Mouse (Mus musculus) cerebellum, postnatal 25 days (tissue): ENCODE results near the gene Abi3bp.

ENCODE experiments used
- DNase-seq, 2 experiments: peaks; one replicate each; pipeline ENCODE4 v3.0.0; 2021; ENCODE audit warnings: mixed read lengths in 2 of 2

Gene Abi3bp

DNA sequence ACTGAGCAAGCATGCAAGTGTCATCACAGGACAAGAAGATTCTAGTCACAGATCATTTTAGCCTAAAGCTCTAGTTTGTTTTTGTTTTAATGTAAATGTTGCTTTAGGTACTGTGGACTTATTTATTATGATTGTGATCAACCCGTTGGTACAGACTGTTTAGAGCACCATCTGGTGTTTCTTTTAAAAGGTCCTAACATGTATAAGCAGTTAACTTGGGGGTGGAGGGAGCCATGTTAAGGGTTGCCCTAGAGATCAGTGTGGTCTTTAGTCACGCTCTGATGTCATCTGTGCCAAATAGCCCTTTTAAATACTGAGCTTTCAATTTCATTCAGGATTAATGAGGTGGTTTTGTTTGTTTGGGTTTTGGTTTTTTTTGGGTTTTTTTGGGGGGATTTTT lies 218.8 kb downstream of the Abi3bp start:
- DNase-seq, result no peak

DNA sequence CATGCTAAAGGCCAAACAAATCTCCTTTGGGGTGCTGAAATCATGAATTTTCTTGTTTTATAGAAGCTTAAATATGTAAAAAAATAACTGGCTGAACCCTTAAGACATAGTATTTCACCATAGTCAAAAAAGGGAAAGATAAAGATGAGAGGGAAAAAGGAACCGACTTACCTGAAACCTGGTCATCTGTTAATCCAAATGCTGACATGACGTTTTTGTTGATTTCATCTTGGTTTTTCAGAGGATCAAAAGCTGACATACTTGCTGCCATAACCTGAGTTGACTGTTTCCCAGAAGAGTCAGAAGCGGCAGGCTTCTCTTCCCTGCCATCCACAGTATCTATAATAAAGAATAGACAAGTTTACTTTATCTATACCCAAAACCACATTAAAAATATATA lies 223.2 kb downstream of the Abi3bp start:
- no peak for DNase-seq

DNA sequence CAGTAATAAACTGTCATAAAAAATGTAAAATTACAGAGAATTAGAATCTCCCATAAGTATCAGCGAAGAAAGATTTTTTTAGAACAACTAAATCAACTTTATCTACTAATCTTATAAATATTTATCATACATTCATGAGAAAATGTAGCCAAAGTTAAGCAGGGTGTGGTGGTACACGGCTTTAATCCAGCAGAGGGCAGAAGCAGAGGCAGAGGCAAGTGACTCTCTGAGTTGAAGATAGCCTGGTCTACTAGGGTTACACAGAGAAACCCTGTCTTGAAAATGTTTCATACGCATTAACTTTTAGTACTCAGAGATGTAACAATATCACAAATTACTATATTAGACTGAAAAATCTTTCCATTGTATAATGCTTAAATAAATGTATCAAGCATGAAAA lies 228.1 kb downstream of the Abi3bp start:
- DNase-seq, result no peak

DNA sequence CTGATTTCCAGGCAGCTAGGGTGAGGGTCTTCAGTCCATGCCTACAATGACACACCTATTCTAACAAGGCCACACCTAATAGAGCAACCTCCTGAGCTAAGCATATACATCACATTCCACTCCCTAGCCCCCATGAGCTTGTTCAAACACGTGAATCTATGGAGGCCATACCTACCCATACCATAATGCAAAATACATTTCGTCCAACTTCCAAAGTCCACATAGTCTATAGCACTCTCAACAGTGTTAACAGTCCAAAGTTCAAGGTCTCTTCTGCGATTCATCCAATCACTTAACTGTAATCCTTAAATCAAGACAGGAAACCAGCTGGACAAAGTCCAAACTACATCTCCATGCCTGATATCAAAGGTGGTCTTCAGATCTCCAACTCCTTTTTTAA lies 232.4 kb downstream of the Abi3bp start:
- no peak for DNase-seq

DNA sequence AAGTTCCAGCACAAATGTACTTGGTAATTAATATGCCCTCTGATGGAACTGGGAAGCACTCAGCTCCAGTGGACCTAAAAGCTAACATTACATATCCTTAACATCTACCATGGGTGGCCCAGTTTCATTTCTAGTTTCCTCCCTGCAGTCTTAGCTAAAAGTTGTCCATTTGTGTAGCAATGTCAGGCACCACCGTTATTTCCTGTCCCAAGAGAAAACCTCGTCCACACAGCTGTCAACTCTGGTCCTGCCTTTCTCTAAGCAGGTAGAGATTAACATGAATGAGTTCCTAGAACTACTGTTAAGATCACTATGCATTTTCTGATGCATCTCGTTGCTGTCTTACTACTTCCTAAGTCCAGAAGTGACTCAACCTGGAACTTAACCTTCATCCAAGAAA lies 237.9 kb downstream of the Abi3bp start:
- no peak for DNase-seq

DNA sequence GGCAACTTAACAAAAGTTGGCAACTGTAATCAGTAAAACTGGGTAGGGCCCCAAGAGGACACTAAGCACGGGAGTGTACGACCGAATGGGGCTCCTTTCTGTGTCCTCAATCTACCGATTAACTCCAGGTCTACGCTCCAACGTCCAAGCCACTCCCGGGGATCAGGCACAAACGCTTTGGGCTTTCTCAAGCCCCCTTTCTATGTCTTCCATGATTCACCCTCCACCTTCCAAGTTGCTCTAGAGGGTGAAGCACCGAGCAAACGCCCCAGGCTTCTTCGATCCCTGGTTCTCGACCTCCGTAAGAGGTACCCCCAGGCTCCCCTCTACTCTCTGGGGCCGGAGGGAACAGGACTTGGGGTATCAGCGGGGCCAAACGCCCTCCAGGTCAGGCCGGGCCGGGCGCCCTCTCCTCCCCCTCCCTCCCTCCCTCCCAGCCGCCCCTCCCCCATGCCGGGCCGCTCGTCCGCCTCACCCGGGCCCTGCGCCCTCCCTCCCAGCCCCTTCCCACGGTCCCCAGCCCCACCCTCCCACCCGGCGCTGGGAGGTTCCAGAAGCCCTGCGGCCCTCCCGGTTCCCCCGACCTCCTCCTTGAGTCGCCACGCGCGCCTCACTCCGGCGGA lies 239.0 kb downstream of the Abi3bp start:
- no peak for DNase-seq

DNA sequence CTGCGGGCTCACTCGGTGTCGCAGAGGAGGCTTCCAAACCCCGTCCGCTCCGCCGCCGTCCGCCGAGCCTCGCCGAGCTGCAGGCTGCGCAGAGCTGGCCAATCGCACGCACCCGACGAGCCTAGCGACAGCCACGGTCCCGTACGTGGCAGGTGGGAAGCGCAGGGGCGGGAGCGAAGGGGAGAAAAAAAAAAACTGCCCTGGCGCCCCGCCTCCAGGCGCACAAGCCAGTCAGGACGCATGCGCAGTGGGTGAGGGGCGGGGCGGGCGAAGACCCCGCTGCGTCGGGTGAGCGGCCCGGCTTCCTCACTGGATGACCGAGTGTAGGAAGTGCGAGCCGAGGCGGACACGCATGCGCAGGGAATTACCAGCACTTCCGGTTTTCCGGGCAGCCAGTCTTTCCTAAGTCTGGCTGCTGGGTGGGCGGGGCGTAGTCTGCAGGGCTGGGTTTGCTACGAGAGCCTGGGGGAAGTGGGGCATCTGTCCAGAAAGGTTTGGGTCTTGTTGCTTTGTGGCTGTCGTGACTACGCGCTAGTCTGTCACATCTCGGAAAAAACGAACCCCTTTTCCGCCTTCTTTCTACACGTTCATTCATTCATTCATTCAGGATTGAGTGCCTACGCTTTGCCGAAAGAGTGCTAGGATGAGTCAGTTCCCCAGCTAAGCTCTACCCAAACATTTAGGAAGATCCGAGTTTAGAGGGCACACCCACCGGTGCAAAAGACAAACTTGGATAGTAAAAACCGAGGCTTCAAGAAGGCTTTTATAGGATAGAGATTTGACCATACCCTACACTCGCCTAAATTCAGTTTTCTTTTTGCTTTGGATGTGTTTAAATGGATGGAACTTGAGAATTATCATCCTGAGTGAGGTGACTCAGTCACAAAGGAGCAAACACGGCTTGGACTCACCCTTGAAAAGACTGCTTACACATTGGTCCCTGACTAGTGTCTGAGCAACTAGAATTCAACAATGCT lies 239.8 kb downstream of the Abi3bp start, which contains the start of gene Tfg:
Gene Tfg (minus strand): TSS at position 227 of the 977 bp plus-strand sequence.
- peak; percentile 98 to 100 for DNase-seq

DNA sequence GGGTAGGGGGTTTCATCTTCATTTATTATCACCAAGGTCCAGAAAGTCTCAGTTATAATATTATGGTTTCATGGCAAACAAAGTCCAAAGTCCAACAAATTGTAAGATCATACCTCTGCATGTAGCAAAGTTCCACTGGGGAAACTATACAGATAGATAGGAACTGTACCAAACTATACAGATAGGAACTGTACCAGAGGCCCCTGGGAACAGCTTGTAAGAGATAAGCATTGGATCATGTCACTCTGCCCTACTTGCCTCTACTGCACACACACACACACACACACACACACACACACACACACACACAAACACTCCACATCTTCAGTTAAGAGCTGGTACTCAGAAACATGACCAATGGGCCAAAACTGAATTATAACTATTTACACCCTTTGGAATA lies 241.4 kb downstream of the Abi3bp start:
- DNase-seq, result no peak

DNA sequence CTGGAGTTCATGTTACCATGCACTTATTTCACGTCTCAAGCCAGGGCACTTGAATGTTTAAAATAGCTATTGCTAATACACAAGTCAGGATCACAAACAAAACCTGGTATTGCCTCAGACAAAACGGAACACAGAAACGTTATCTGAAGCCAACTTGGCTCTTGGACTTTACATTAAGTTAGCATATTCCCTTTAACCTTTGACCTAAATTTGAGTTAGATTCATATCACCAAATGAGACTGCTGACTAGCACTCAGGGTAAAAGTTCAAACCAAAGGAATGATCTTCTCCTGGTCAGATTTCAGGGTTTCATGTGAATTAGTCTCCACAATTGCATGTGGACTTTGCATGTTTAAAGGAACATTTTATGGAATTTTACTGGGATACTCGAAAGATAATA lies 244.7 kb downstream of the Abi3bp start:
- DNase-seq, result no peak

DNA sequence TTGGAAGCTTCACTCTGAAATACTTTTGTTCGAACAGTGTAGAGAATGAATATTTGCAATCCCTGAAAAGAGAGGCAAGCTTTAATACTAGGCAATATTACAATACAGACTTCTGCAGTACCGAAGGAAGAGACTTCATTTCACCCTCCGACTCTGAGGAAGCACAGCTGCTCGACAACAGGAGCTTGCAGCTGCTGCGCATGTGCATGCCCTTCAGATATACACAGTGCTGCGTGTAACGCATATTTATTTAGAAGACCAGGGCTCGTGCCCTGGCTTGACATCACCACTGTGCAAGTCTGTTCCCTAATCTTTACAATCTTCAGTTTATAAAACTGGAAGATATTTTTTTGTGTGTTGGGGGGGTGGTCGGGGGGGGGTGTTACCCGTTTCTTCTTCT lies 247.2 kb downstream of the Abi3bp start:
- DNase-seq, result no peak

DNA sequence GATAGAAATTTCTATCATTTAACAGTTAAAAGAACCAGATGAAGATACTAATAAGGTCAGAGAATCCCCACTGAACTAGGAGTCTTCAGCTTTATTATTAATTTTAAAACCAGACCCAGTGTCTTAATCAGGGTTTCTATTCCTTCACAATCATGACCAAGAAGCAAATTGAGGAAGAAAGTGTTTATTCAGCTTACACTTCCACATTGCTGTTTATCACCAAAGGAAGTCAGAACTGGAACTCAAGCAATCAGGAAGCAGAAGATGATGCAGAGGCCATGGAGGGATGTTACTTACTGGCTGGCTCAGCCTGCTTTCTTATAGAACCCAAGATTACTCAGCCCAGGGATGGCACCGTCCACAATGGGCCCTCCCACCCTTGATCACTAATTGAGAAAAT lies 251.4 kb downstream of the Abi3bp start:
- no peak for DNase-seq
